Comparison of ENCODE assay signal across 8 mouse cellular contexts in genomic region chr7:90443101-90444091, GRCm38 (mm10). TPM values are rescaled to one million over a fixed set of nuclear protein-coding genes. Genes with fewer than 3 reads are reported as not detected.
DNase-seq lines count a peak whose midpoint lies in the region; ATAC-seq and TF ChIP-seq lines count a peak whose summit lies in the region.

No protein-coding gene starts in this region.

- peak overlapping the region; percentile 89 for H3K4me2 ChIP-seq in heart, embryonic 11.5 days
- H3K4me2 ChIP-seq in kidney, embryonic 16.5 days (replicated peaks; ENCODE audit: low read depth, low read length), result peak overlapping the region; percentile 93
- H3K4me2 ChIP-seq in liver, embryonic 14.5 days (ENCODE audit: low read depth), result peak overlapping the region; percentile 78

- H3K9me3 ChIP-seq in heart, embryonic 11.5 days (replicated peaks; ENCODE audit: control insufficient read depth, low read length), result no peaks in the 10 kb centered on the region
- no peaks in the 10 kb centered on the region for H3K9me3 ChIP-seq in kidney, embryonic 16.5 days (ENCODE audit: low read length)
- no peaks in the 10 kb centered on the region for H3K9me3 ChIP-seq in liver, embryonic 14.5 days (ENCODE audit: control insufficient read depth, low read length)

- no peak for TF ChIP-seq CTCF in C2C12 (IDR thresholded peaks at IDR 0.05; ENCODE audit: control insufficient read depth, insufficient read depth, insufficient read length)
- peak; percentile 15; the same call in 1 of the 2 replicates for TF ChIP-seq CTCF in bone marrow, adult 2 months (IDR thresholded peaks at IDR 0.05; ENCODE audit: control insufficient read depth, insufficient read depth, low read length)
- no peak for TF ChIP-seq CTCF in embryonic fibroblast, embryonic 13.5 days (IDR thresholded peaks at IDR 0.05; ENCODE audit: borderline replicate concordance, insufficient read depth, low read length)
- peak; percentile 72 for TF ChIP-seq CTCF in liver, embryonic 14.5 days (IDR thresholded peaks at IDR 0.05; ENCODE audit: low read depth)

- under 1% methylated on average over 123 of the region's 123 CpGs for WGBS in bone marrow, adult 2 months
- under 1% methylated on average over 102 of the region's 123 CpGs for WGBS in heart, embryonic 11.5 days (ENCODE audit: insufficient replicate concordance)
- WGBS in kidney, embryonic 16.5 days, result under 1% methylated on average over 115 of the region's 123 CpGs
- WGBS in liver, embryonic 14.5 days (ENCODE audit: insufficient replicate concordance), result under 1% methylated on average over 121 of the region's 123 CpGs

- TF ChIP-seq POLR2A in bone marrow, adult 2 months (IDR thresholded peaks at IDR 0.05; ENCODE audit: borderline replicate concordance, control insufficient read depth, low read depth, low read length), result peak; percentile 34; the same call in 1 of the 2 replicates
- 0 out of 2 replicates have a peak, but pooled peaks have one; percentile 17 for TF ChIP-seq POLR2A in embryonic fibroblast, embryonic 13.5 days (IDR thresholded peaks at IDR 0.05; ENCODE audit: low read depth, low read length)

- peak; percentile 68 for ATAC-seq in heart, embryonic 11.5 days (replicated peaks; ENCODE audit: insufficient number of reproducible peaks, low FRiP score, low TSS enrichment)
- peak; percentile 79 for ATAC-seq in kidney, embryonic 16.5 days (ENCODE audit: low FRiP score, low TSS enrichment)
- ATAC-seq in liver, embryonic 14.5 days (ENCODE audit: insufficient read depth), result peak; percentile 74

- peaks cover 34% of the 10 kb centered on the region for H3K36me3 ChIP-seq in C2C12 (ENCODE audit: control insufficient read depth, insufficient read depth)
- no peaks in the 10 kb centered on the region for H3K36me3 ChIP-seq in heart, embryonic 11.5 days (ENCODE audit: control insufficient read depth, insufficient read depth, low read length)
- H3K36me3 ChIP-seq in kidney, embryonic 16.5 days (ENCODE audit: insufficient read depth, low read length), result peaks cover 4% of the 10 kb centered on the region; the same call in 1 of the 2 replicates
- H3K36me3 ChIP-seq in liver, embryonic 14.5 days (replicated peaks; ENCODE audit: control insufficient read depth, insufficient read depth, low read depth), result peaks cover 12% of the 10 kb centered on the region
- peaks cover 1% of the 10 kb centered on the region; the same call in 1 of the 2 replicates for H3K36me3 ChIP-seq in splenic B cell, adult 2 months (ENCODE audit: control insufficient read depth, insufficient read depth, low read length, poor library complexity, severe bottlenecking)

- no peak; the same call in 1 of the 2 replicates for TF ChIP-seq EP300 in liver, embryonic 14.5 days (IDR thresholded peaks at IDR 0.05; ENCODE audit: low read depth)

- no peaks in the 10 kb centered on the region for H3K27me3 ChIP-seq in C2C12 (ENCODE audit: control insufficient read depth, insufficient read depth, insufficient read length)
- H3K27me3 ChIP-seq in heart, embryonic 11.5 days (ENCODE audit: control insufficient read depth, insufficient read depth, low read length), result no peaks in the 10 kb centered on the region
- H3K27me3 ChIP-seq in kidney, embryonic 16.5 days (ENCODE audit: insufficient read depth, low read length), result no peaks in the 10 kb centered on the region
- no peaks in the 10 kb centered on the region for H3K27me3 ChIP-seq in liver, embryonic 14.5 days (ENCODE audit: control insufficient read depth, insufficient read depth, low read length)
- no peaks in the 10 kb centered on the region for H3K27me3 ChIP-seq in splenic B cell, adult 2 months (ENCODE audit: control insufficient read depth, insufficient read depth, low read length, poor library complexity, severe bottlenecking)

- H3K79me3 ChIP-seq in C2C12 (ENCODE audit: low read depth), result peaks cover 41% of the 10 kb centered on the region

- peaks cover 57% of the 10 kb centered on the region for H3K79me2 ChIP-seq in C2C12 (ENCODE audit: control insufficient read depth, insufficient read depth)

- H3K9ac ChIP-seq in heart, embryonic 11.5 days (ENCODE audit: low read depth, low read length), result peak overlapping the region; percentile 99
- H3K9ac ChIP-seq in kidney, embryonic 16.5 days (replicated peaks; ENCODE audit: low read length), result peak overlapping the region; percentile 99
- H3K9ac ChIP-seq in liver, embryonic 14.5 days (replicated peaks), result peak overlapping the region; percentile 83

- H3K27ac ChIP-seq in bone marrow, adult 2 months (ENCODE audit: control insufficient read depth, insufficient read depth, low read depth, low read length, poor library complexity), result peak overlapping the region; percentile 95
- H3K27ac ChIP-seq in embryonic fibroblast, embryonic 13.5 days (ENCODE audit: insufficient read depth, low read length), result peak overlapping the region; percentile 89
- H3K27ac ChIP-seq in heart, embryonic 11.5 days (ENCODE audit: low read depth, low read length), result peak overlapping the region; percentile 100
- peak overlapping the region; percentile 99 for H3K27ac ChIP-seq in kidney, embryonic 16.5 days (ENCODE audit: low read length)
- H3K27ac ChIP-seq in liver, embryonic 14.5 days, result peak overlapping the region; percentile 73

- no peaks in the 10 kb centered on the region; the same call in 1 of the 2 replicates for H3K4me1 ChIP-seq in bone marrow, adult 2 months (ENCODE audit: control insufficient read depth, insufficient read depth, low read length)
- no peaks in the 10 kb centered on the region; the same call in 1 of the 2 replicates for H3K4me1 ChIP-seq in embryonic fibroblast, embryonic 13.5 days (ENCODE audit: control insufficient read depth, insufficient read depth, low read length)
- H3K4me1 ChIP-seq in heart, embryonic 11.5 days (ENCODE audit: control insufficient read depth, insufficient read depth, low read length), result no peaks in the 10 kb centered on the region; the same call in 1 of the 2 replicates
- peaks cover 5% of the 10 kb centered on the region; the same call in 1 of the 2 replicates for H3K4me1 ChIP-seq in kidney, embryonic 16.5 days (ENCODE audit: insufficient read depth, low read length)
- peaks cover 0 to 3% of the 10 kb centered on the region in 2 experiments; a peak in 2 of 4 replicates for H3K4me1 ChIP-seq in liver, embryonic 14.5 days (replicated peaks; ENCODE audit: control insufficient read depth in 2 of 2, insufficient read depth in 2 of 2, low read length in 1 of 2)

- DNase-seq in liver, embryonic 14.5 days (ENCODE audit: low read depth in 3 of 3, low spot score in 3 of 3), result peak in 1 of 3 experiments; percentile 56
- DNase-seq in natural killer cell, adult 2 months (ENCODE audit: low spot score in 2 of 2), result peak; percentile 67 to 71
- peak; percentile 79 for DNase-seq in splenic B cell, adult 2 months (ENCODE audit: low read depth, low spot score)

- peak overlapping the region; percentile 97 for H3ac ChIP-seq in C2C12 (ENCODE audit: control insufficient read depth, insufficient read length, low read depth)

- H3K4me3 ChIP-seq in C2C12 (ENCODE audit: insufficient read depth, poor library complexity, severe bottlenecking), result peak overlapping the region; percentile 63
- H3K4me3 ChIP-seq in bone marrow, adult 2 months (replicated peaks; ENCODE audit: control insufficient read depth, low read depth, low read length), result peak overlapping the region; percentile 95
- H3K4me3 ChIP-seq in embryonic fibroblast, embryonic 13.5 days (ENCODE audit: insufficient read depth, low read length), result peak overlapping the region; percentile 99
- H3K4me3 ChIP-seq in heart, embryonic 11.5 days (ENCODE audit: low read depth, low read length), result peak overlapping the region; percentile 99
- peak overlapping the region; percentile 99 for H3K4me3 ChIP-seq in kidney, embryonic 16.5 days (ENCODE audit: low read length)
- H3K4me3 ChIP-seq in liver, embryonic 14.5 days (ENCODE audit: insufficient read depth in 1 of 2, low read depth in 2 of 2, low read length in 2 of 2), result peak overlapping the region; percentile 85 to 87

RNA-seq across cellular contexts. Expression of gene Crebzf, which starts 0.9 kb away (rescaled TPM):
- 17.0 TPM for polyA plus RNA-seq in C2C12 (2012; fragmentation: generic; extraction: Trizol)
- polyA plus RNA-seq in bone marrow, adult 2 months (2011; ENCODE audit: insufficient read depth, insufficient read length, low replicate concordance, missing spikeins), result 36.7 and 56.8 TPM in 2 replicates
- 40.1 and 52.7 TPM in 2 replicates for polyA plus RNA-seq in embryonic fibroblast, embryonic 13.5 days (2011; ENCODE audit: insufficient read length, low read depth, missing spikeins)
- 25.8 and 27.0 TPM in 2 replicates for polyA plus RNA-seq in heart, embryonic 11.5 days (2014; fragmentation: Nextera tagmentation; extraction: Ambion mirVana)
- polyA plus RNA-seq in kidney, embryonic 16.5 days (2015; fragmentation: Nextera tagmentation; extraction: Ambion mirVana), result 18.1 and 20.7 TPM in 2 replicates
- 25.2 and 37.8 TPM in 2 replicates for polyA plus RNA-seq in liver, embryonic 14.5 days (2012; rRNA removed)
- polyA plus RNA-seq in liver, embryonic 14.5 days (2014; fragmentation: Nextera tagmentation; extraction: Ambion mirVana), result 15.1 and 16.2 TPM in 2 replicates

RNA-seq across cellular contexts. Expression of gene Tmem126a, which starts 13.6 kb away (rescaled TPM):
- polyA plus RNA-seq in C2C12 (2012; fragmentation: generic; extraction: Trizol), result 82.0 TPM
- polyA plus RNA-seq in bone marrow, adult 2 months (2011; ENCODE audit: insufficient read depth, insufficient read length, low replicate concordance, missing spikeins), result 13.7 and 15.3 TPM in 2 replicates
- polyA plus RNA-seq in embryonic fibroblast, embryonic 13.5 days (2011; ENCODE audit: insufficient read length, low read depth, missing spikeins), result 79.9 and 89.8 TPM in 2 replicates
- polyA plus RNA-seq in heart, embryonic 11.5 days (2014; fragmentation: Nextera tagmentation; extraction: Ambion mirVana), result 106 and 113 TPM in 2 replicates
- 109 and 114 TPM in 2 replicates for polyA plus RNA-seq in kidney, embryonic 16.5 days (2015; fragmentation: Nextera tagmentation; extraction: Ambion mirVana)
- 13.3 and 17.0 TPM in 2 replicates for polyA plus RNA-seq in liver, embryonic 14.5 days (2012; rRNA removed)
- polyA plus RNA-seq in liver, embryonic 14.5 days (2014; fragmentation: Nextera tagmentation; extraction: Ambion mirVana), result 45.9 and 47.7 TPM in 2 replicates

RNA-seq across cellular contexts. Expression of gene Ccdc89, which starts 17.0 kb away (rescaled TPM):
- polyA plus RNA-seq in C2C12 (2012; fragmentation: generic; extraction: Trizol), result 0.25 TPM
- not detected in 2 replicates for polyA plus RNA-seq in bone marrow, adult 2 months (2011; ENCODE audit: insufficient read depth, insufficient read length, low replicate concordance, missing spikeins)
- polyA plus RNA-seq in embryonic fibroblast, embryonic 13.5 days (2011; ENCODE audit: insufficient read length, low read depth, missing spikeins), result 0.38 and 0.83 TPM in 2 replicates
- polyA plus RNA-seq in heart, embryonic 11.5 days (2014; fragmentation: Nextera tagmentation; extraction: Ambion mirVana), result 0.64 and 1.2 TPM in 2 replicates
- polyA plus RNA-seq in kidney, embryonic 16.5 days (2015; fragmentation: Nextera tagmentation; extraction: Ambion mirVana), result 1.2 and 1.3 TPM in 2 replicates
- 0.04 and 0.13 TPM in 2 replicates for polyA plus RNA-seq in liver, embryonic 14.5 days (2012; rRNA removed)
- not detected in 2 replicates for polyA plus RNA-seq in liver, embryonic 14.5 days (2014; fragmentation: Nextera tagmentation; extraction: Ambion mirVana)

RNA-seq across cellular contexts. Expression of gene Tmem126b, which starts 32.4 kb away (rescaled TPM):
- 6.1 TPM for polyA plus RNA-seq in C2C12 (2012; fragmentation: generic; extraction: Trizol)
- polyA plus RNA-seq in bone marrow, adult 2 months (2011; ENCODE audit: insufficient read depth, insufficient read length, low replicate concordance, missing spikeins), result 7.5 and 10.7 TPM in 2 replicates
- 16.8 and 19.1 TPM in 2 replicates for polyA plus RNA-seq in embryonic fibroblast, embryonic 13.5 days (2011; ENCODE audit: insufficient read length, low read depth, missing spikeins)
- 24.0 and 35.2 TPM in 2 replicates for polyA plus RNA-seq in heart, embryonic 11.5 days (2014; fragmentation: Nextera tagmentation; extraction: Ambion mirVana)
- polyA plus RNA-seq in kidney, embryonic 16.5 days (2015; fragmentation: Nextera tagmentation; extraction: Ambion mirVana), result 42.3 and 44.3 TPM in 2 replicates
- polyA plus RNA-seq in liver, embryonic 14.5 days (2012; rRNA removed), result 3.3 and 5.6 TPM in 2 replicates
- polyA plus RNA-seq in liver, embryonic 14.5 days (2014; fragmentation: Nextera tagmentation; extraction: Ambion mirVana), result 11.2 and 11.8 TPM in 2 replicates

RNA-seq across cellular contexts. Expression of gene Dlg2, which starts 33.1 kb away (rescaled TPM):
- polyA plus RNA-seq in C2C12 (2012; fragmentation: generic; extraction: Trizol), result 0.01 TPM
- 2.6 and 11.7 TPM in 2 replicates for polyA plus RNA-seq in bone marrow, adult 2 months (2011; ENCODE audit: insufficient read depth, insufficient read length, low replicate concordance, missing spikeins)
- 3.3 and 5.2 TPM in 2 replicates for polyA plus RNA-seq in embryonic fibroblast, embryonic 13.5 days (2011; ENCODE audit: insufficient read length, low read depth, missing spikeins)
- 8.5 and 9.3 TPM in 2 replicates for polyA plus RNA-seq in heart, embryonic 11.5 days (2014; fragmentation: Nextera tagmentation; extraction: Ambion mirVana)
- polyA plus RNA-seq in kidney, embryonic 16.5 days (2015; fragmentation: Nextera tagmentation; extraction: Ambion mirVana), result 0.98 and 1.0 TPM in 2 replicates
- polyA plus RNA-seq in liver, embryonic 14.5 days (2012; rRNA removed), result 0.44 and 0.45 TPM in 2 replicates
- 0.33 and 0.51 TPM in 2 replicates for polyA plus RNA-seq in liver, embryonic 14.5 days (2014; fragmentation: Nextera tagmentation; extraction: Ambion mirVana)

Comparison
In these comparisons a context has a peak if more than half of its experiments do, and no peak if none do; other contexts are left out.
1. CTCF ChIP-seq: peak in bone marrow, adult 2 months (single experiment) and liver, embryonic 14.5 days (single experiment); none in C2C12 (single experiment) and embryonic fibroblast, embryonic 13.5 days (single experiment).
2. Peak in every context shown above with its lines, with median percentiles within 50 percentile points of each other: H3K4me3 ChIP-seq, H3K27ac ChIP-seq, ATAC-seq, H3K4me2 ChIP-seq and H3K9ac ChIP-seq.